Mouse (Mus musculus): ENCODE results near the gene Ccdc167.

The Ccdc167 gene

DNA sequence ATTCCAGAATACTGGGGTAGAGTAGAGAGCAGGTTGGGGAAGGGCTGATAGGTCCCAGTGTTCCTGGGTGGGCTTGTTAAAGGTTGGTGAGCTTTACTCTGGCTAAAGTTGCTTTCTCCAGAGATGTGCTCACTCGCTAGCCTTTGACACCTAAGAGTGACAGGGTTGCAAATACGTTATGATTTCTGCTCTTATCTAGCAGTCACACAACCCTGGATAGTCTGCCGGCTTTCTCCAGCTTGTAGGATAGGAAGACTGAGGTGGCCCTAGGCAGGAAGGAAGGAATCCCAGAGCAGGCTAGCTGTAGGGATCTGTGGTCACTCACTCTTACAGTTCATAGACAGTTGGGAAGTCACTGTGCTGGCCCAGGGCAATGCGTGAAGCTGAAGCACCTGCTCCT is 32.6 kb downstream of the Ccdc167 start:
- DNase-seq (ENCODE audit: low spot score) = no peak

DNA sequence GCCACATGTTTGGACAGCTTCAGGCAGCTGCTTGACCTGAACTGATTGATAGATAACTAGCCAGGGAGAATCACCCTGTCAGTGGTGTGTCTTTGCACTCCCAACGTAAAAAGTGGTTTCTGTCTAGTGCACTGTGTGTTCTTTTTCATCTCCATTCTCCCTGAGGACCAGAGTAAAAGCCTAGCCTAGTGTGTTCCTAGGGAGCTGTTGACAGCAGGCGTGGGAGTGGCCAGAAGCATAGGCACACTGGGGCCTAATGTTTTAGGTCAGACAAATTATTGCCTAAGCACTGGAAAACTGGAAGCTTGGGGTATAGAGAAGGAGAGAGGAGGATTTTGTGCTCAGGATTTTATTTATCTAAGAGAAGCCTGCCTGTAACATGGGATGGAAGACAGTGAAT is 33.7 kb downstream of the Ccdc167 start:
- DNase-seq (ENCODE audit: low spot score) = peak; percentile 18

DNA sequence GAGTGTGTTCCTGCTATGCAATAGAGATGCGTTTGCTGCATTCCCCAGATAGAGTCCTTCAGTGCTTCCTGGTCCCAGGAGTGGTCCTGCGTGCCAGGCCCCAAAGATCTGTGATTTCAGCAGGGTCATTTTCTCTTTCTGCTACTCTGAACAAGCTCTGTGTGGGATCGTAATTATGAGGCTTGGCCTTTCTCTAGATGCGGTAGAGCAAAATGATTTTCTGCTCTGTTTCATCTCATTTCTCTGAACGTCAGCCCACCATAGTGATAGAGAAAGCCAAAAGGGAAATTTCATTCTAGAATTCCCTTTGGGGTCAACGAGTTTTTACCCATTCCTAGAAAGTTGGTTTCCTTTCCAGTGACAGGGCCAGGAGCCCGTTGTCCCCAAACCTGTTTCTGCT is 34.6 kb downstream of the Ccdc167 start:
- DNase-seq (ENCODE audit: low spot score) = no peak

DNA sequence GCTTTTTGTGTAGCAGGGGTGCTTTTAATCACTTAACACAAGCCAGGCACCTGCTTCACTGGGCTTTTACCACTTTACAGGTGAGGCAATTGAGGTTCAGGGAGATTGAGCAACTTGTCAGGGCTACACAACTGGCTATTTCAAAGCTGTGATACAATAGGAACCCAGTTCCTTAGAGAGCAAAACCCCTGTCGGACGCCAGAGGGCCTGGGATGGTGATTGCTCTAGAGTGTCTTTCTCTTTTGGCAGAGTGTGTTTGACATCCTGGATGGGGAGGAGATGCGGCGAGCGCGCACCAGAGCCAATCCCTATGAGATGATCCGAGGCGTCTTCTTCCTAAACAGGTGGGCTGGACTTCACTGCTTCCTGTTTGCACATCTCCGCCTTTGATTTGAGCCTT is 35.2 kb downstream of the Ccdc167 start:
- no peak for DNase-seq (ENCODE audit: low spot score)

DNA sequence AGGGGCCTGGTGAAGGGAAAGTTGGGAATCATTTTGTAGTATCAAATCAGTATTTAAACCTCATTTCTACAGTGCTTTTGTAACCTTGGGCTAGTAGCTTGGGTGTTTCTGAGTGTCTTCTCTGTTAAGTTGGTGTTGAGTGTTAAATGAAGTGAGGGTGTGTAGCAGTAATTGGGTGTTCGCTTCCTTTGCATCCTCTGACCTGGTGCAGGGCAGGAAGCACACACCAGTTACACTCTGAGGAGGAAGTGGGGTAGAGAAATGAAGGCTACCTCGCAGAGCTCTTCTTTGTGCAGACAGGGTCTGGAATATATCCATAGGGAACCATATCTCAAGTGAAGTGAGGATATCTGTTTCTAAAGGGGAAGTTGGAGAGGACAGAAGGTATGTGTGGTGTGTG is 35.9 kb downstream of the Ccdc167 start:
- no peak for DNase-seq (ENCODE audit: low spot score)

DNA sequence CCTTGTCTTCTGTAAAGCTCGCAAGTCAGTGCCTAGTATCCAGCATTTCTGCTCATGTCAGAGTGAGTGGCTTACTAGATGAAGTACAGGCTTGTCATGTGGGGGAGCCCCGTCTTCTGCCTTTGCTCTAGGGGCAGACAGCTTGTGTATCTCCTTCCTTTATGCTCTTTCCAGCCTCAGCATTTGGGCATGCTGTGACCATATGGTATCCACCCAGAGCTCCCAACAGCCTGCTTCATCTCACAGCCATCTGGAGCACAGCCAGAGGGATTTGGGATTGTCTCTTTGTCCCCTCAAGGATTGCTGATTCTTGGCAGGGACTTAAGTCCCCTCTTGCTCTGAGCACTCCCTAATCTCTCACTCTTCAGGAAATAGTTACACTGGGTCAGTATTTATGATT is 36.7 kb downstream of the Ccdc167 start:
- no peak for DNase-seq (ENCODE audit: low spot score)

DNA sequence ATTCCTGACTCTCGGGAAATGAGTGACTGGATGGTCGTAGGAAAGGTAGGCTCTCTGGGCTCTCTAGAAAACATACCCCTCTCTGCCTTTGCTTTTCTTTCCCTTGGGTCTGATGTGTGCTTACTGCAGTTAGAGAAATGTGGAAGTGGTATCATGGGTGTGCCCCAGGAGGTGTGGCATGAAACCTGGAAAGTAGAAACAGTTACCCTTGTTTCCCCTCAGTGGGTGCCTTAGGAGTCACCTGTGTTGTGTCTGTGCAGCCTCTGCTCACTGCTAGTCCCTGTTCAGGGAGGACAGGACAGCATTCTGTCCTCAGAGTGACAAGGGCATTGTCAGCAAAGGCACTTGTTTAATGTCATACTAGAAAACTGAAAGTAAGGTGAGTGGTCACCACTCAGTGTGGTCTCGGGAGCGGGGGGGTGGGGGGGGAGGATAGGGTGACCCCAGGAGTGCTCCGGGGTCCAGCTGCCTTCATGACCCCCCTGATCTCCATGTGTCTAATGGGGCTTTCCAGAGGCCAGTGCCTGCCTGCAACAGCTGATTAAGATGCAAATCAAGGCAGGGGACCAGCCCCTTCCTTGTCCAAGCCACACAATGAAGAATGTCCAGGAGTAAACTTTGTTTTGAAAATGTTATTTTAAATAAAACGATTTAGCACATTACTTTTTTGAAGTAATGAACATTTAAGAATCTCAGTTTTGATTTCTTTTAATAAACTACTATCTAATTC is 37.6 kb downstream of the Ccdc167 start:
- no peak for DNase-seq (ENCODE audit: low spot score)

DNA sequence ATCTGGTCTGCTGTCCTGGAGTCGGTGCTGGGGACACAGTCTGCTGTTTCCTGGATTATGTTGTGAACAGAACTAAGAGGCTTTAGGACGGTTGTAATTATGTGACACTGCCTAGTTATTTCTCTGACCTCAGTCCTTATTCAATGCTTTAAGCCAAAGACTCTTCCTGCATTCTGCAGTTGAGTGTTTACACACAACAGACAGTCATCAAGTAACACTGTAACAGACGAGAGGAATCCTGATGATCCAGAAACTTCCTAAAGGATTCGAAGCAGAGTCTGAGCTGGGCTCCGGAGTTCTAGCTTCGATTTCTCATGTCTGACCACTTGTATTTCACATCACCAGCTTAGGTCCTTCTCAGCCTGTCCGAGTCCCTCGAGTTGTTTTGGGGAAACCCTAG is 38.3 kb downstream of the Ccdc167 start:
- no peak for DNase-seq (ENCODE audit: low spot score)

DNA sequence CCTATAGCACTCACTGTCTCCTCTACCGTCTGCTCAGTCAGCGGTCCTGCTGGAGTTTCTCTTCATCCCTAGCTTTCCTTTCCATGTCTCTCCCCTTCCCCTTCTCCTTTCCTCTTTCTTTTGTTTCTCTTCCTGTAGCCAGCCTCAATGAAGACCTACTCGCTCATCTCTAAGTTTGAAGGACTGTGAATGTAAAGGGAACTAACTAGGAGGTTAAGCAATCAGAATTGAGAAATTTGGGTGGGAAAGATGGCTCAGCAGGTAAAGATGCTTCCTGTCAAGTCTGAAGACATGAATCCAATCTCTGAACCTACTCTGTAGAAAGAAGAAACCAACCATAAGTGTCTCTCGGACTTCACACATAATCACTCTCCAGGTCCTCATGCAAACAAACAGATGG is 43.5 kb downstream of the Ccdc167 start:
- DNase-seq (ENCODE audit: low spot score) = no peak

DNA sequence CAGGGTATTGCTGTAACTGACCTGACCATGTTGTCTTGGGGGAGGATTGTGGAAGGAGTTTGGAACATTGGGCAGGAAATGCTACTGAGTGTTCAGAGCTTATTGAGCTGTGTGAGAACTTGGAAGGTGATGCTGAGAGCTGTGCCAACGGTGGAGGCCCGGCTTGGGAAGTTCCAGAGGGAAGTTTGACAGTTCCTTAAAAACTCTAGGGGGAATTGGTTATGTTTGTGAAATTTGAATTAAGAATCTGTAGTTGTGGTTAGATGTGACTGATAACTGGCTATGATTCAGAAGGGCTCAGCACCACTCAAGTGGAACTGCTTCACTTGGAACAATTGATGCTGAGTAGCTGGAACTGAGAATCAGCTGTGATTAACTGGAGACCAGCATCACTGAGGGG is 45.8 kb downstream of the Ccdc167 start:
- DNase-seq (ENCODE audit: low spot score) = peak; percentile 52

DNA sequence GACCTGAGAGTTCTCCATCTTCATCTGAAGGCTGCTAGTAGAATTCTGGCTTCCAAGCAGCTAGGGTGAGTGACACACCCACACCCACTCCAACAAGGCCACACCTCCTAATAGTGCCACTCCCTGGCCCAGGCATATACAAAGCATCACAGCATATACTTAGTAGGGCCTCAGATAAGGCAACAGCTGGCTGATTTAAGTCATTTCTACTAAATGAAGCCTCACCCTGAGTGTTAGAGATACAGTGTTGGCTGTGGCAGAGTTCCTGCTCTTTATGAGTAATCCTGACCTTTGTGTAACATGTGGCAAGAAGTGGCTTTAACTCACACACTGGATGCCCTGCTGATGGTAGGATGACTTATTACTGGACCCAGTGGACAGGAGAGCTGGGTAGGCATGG is 46.9 kb downstream of the Ccdc167 start:
- peak; percentile 60 for DNase-seq (ENCODE audit: low spot score)

DNA sequence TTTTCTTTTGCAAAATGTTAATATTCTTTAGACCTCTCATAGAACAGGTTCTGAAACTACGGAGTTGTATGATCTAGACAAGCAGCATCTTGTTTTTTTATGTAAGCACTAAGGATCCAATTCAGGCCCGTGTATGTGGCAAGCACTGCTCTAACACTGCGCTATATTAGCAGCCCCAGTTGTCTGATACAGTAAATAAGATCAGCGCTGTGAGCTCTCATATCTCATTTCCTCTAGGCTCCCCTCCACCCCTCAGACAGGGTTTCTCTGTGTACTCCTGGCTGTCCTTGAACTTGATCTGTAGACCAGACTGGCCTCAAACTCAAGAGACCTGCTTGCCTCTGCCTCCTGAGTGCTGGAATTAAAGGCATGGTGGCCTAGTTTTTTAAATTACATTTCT is 47.8 kb downstream of the Ccdc167 start:
- no peak for DNase-seq (ENCODE audit: low spot score)

DNA sequence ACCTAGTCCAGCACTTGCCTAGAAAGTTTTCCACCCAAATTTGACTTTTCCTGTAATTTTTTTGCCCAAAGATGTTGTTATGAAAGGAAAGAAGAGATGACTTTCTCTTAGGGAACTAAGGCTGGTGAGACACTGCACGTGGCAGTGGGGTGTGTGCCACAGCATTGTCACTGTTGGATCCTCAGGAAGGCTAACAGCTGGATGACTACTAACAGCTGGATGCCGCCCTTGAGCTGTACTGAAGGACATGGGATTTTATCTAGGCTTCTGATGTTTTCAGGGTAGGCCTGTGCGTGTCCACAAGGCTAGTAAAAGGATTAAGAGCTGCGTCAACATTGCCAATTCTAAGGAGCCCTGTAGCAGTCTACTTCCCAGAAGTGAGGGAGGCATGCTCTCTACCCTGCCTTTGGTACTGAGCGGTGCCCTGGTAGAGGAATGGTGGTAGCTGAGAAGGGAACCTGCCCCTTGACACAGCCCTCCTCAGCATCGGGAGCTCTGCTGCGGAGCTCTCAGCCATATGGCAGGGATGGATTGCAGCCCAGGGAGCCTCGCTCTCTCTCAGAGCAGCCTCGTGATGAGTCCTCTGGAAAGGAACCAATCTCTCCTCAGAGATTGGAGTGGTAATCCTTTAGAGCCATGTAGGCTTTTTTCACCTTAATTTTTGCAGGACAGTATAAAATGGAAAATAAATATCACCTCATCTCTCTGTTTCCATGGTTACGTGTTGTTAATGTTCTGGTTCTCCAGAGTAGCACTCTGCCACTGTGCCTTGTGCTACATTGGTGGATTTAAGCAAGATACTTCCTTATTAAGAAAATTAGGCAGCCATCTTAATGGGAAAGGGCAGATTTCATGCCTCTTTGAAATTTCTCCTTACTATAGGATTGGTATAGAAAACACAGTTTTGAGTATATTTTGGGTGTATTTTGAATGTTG is 48.5 kb downstream of the Ccdc167 start:
- DNase-seq (ENCODE audit: low spot score) = no peak

DNA sequence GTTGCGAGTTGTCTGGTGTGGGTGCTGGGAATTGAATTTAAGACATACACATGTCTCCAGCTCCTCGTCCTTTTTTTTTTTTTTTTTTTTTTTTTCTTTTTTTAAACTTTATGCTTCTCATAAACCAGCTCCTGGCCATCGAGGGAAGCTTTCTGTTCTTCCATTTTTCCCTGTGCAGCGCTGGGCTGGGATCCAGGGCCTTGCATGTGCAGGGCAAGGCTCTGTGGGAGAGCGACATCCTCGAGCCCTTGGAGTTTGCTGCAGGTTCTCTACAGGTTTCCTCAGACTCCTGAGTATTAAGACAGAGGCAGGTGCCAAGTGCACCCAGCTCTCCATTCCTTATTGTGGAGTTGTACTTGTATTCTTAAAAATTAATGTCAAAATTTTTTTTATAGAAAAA is 54.7 kb downstream of the Ccdc167 start:
- no peak for DNase-seq (ENCODE audit: low spot score)

DNA sequence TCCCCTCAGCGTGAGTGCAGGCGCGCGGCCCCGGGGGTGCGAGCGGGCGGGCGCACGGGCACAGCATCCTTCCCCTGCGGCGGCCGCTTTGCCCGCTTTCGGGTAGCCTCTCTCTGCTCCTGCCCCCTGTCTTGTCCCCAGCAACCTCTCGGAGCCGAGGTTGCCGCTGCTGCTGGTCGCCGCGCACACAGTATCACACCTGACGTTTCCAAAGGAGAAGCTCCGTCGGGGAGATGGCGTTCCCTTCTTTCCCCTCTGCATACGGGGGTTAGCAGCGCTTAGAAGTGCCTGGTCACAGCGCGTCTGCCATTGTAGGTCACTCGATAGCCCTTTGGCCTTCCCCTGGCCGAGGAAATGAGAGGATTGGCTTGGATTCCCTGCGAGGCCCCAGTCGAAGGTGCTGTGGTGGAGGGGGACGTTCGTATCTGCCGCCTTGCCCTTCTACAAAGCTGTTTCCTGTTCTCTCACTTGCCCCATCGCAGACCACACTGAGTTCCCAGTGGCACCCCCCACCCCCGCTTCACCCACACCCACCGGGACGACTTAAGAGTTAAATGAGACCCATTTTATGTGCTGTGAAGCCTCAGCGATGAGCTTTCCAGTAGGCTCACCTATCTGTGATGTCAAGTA is 56.0 kb downstream of the Ccdc167 start:
- no peak for DNase-seq (ENCODE audit: low spot score)

DNA sequence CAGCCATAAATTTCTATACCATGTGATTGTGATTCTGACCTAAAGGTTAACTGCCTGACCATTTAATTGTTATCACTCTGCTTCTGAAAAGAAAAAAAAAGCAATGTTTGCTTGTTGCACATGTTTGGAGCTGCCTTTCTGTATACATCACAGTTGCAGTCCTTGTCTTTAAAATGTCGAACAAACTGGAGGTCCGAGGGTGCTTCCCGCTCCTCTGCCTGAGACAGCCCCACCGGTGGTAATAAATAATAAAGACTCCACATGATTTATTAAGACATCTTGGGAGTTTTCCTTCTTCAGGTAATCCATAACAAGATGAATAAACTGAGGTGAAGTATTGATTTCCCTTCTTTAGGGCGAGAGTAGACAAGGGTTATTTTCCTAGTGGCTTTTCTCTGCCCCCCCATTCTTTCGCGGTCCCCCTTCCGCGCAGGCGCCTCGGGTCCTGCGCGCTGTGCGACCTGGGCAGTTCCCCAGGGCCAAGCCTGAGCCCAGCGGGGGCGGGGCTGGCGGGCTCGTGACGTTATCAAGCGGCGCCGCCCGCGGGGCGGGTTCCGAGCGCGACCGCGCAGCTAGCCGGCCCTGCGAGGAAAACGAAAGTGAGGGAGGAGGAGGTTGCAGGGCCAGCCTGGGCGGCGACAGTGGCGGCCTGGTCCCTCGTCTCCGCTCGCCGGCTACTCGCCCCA is 56.6 kb downstream of the Ccdc167 start, which contains the start of gene Cmtr1:
Cmtr1 (plus strand) TSS at position 520 of the 686 bp plus-strand sequence.
- peak; percentile 93 for DNase-seq (ENCODE audit: low spot score)

DNA sequence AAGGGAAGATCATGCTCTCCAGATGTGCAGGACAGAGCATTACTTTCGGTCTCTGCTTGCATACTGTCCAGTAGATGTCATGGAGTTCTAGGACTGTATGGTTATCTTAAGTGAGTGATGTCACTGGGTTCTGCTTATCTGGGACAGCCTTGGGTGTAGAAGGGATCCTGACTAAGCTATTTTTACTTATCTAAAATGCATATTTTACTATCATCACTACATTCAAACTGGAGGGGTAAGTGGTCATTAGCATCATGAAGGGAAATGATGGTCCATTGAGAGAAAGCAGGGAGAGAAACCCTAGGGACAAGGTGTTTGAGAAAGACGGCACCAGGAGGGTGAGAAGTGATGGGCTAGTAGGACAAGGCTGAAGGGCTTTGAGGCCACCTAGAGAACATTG is 58.6 kb downstream of the Ccdc167 start:
- no peak for DNase-seq (ENCODE audit: low spot score)

DNA sequence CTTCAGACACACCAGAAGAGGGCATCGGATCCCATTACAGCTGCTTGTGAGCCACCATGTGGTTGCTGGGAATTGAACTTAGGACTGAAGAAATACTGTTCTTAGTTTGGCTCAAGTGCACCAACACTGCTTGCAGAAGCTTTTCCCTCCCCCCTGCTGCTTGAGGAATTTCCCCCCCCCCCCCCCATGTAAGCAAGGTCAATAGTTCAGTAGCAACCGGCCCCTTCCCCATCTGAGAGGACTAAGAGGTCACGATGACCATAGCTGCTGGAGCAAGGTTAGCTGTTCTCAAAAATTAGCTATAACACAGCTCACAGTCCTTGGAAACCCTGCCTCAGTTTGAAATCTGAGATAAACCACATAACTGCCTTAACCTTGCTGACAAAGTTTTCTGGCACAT is 74.6 kb downstream of the Ccdc167 start:
- DNase-seq (ENCODE audit: low spot score) = no peak

DNA sequence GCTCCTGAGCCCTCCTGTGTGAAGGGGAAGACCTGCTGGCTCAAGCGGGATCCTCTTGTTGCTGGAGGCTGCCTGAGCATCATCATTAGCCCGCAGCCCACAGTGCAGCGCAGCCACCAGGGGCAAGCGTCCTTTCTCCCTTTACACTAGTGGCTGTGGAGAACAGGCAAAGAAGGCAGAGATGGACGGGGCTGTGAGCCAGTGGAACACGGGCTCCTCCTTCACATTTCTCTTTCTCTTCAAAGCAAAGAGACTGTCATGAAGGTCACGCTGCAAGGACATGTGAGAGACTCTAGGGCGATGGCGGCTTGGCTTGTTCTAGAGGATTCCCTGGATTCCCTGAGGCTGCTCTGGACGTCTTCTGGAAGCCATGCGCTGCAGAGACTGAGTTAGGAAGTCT is 75.9 kb downstream of the Ccdc167 start:
- no peak for DNase-seq (ENCODE audit: low spot score)

DNA sequence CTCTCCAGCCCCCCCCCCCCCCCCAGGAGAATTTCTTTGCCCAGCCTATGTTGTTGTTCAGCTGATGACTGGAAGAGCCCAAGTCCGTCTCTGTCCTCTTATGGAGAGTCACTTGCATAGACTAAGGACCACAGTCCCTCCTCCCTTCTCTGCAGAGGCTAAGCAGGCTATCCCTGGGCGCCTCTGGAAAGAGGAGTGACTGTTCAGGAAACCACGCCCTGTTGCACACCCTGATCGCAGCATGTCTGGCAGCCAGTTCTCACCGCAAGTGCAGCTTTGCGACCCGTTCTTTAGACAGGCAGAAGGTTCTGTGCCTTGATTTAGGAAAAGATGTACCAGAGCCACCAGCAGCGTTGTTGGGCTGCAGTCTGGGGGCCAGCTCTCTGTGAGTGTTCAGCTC is 78.9 kb downstream of the Ccdc167 start:
- DNase-seq (ENCODE audit: low spot score) = no peak

DNA sequence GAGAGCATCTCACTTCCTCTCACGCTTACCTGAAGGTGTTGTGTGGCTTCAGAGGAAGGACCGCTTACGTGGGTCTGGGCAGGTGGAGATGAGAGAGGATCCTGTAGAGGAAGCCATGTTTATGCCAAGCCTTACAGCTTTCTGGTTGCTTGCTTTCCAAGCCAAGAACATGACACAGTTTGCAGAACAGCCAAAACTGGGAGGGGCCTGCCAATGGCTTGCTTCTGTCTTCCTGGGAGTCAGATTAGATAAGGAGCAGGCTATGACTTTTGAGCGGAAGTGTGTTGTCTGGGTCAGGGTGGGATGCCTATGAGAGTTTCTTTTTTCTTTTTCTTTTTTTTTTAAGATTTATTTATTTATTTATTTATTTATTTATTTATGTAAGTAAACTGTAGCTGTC is 79.5 kb downstream of the Ccdc167 start:
- peak; percentile 67 for DNase-seq (ENCODE audit: low spot score)
